Mouse (Mus musculus) bone marrow macrophage, adult 2 months (primary cell): Measurements from ENCODE around the gene Ovch2.

Source experiments
- CTCF ChIP-seq: IDR thresholded peaks from 2 replicates; pipeline ENCODE4 v1.5.1; 2012; ENCODE audit warnings: low read depth, mild to moderate bottlenecking, low read length, moderate library complexity
- POLR2A ChIP-seq: IDR thresholded peaks from 2 replicates; pipeline ENCODE4 v1.6.1; 2012; ENCODE audit warnings: mild to moderate bottlenecking, low read depth, low read length, borderline replicate concordance

DNA sequence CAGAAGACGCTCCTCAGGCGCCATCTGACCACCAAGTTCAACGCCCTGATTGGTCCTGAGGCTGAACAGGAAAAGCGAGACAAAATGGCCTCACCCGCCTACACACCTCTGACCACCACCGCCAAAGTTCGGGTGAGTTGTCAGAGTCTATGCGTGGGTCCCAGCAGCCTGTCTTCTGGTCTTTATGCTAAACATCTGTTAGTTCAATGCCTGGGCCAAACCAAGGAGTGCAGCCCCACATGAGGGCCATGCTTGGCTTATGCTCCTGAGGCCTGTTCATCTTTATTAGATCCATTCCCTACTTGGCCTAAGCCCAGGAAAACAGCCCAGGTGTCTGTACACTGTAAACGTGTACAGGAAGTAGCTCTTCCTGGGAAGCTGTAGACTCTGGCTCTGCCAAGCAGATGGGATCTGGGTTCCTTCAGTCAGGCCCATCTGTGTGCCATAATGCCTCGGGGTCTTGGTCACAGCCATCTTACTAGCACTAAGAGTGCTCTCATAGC lies 58.0 kb downstream of the Ovch2 start:
- no peak for TF ChIP-seq CTCF
- no peak for TF ChIP-seq POLR2A
